Mouse (Mus musculus): ENCODE results near the gene Pacsin2.

- TF ChIP-seq MAFK (IDR thresholded peaks at IDR 0.05; ENCODE audit: insufficient replicate concordance, low read length) (no peak), ZC3H11A (IDR thresholded peaks at IDR 0.05; ENCODE audit: low read depth, low read length) (no peak), EP300 (IDR thresholded peaks at IDR 0.05; ENCODE audit: low read length) (no peak), CTCF (conservative IDR thresholded peaks at IDR 0.05 in 1 of 2, IDR thresholded peaks at IDR 0.05 in 1 of 2; ENCODE audit: low read depth in 2 of 2, low read length in 2 of 2) (no peak), MEF2A (IDR thresholded peaks at IDR 0.05; ENCODE audit: borderline replicate concordance, low read depth, low read length) (no peak), SIN3A (IDR thresholded peaks at IDR 0.05; ENCODE audit: low read length) (no peak), IRF4 (IDR thresholded peaks at IDR 0.05; ENCODE audit: low read depth, low read length) (no peak), UBTF (IDR thresholded peaks at IDR 0.05; ENCODE audit: low read depth, low read length) (no peak), POLR2A (IDR thresholded peaks at IDR 0.05; ENCODE audit: low read depth, low read length) (no peak)
Measured at GRCm38 (mm10) chr15:83338908-83339307, 125.5 kb downstream of the Pacsin2 start.

Data from CH12.LX (cell line).